Mouse (Mus musculus): ENCODE measurements at regions not wholly inside any gene's neighbourhood (a gene's known extent, or its start where the extent isn't known, plus 50 kb on each side); places are given as distances from the start of the nearest gene placed in this dataset.

- TF ChIP-seq CTCF (IDR thresholded peaks at IDR 0.05; ENCODE audit: extremely low read depth, insufficient read depth, low read length), result no peak
- no peak for TF ChIP-seq POLR2A (IDR thresholded peaks at IDR 0.05; ENCODE audit: extremely low read depth, insufficient read depth, low read length)
These were observed 58.5 kb upstream of the Aldh1b1 start for GRCm38 (mm10) chr4:45740319-45740718.
